Mouse (Mus musculus): ENCODE measurements around the gene Gm17693.
"Not testable (repeated sequence)": the region's sequence is repeated elsewhere in the genome, so short reads cannot be mapped to it uniquely, and the experiment has no call there.

The Gm17693 gene

GRCm38 (mm10) chrX:125705144-125705543 is at the start of gene Gm17693:
Gene Gm17693, plus strand, starts transcription at chrX:125705444.
- DNase-seq = not testable (repeated sequence)

Measured in kidney, postnatal 25 days (tissue).